Mouse (Mus musculus) thymus, postnatal 14 days (tissue): ENCODE measurements around the gene Snrpb.
A peak's percentile ranks its signal among the peaks of the same experiment; 100 is the strongest.

Experiments
- DNase-seq: peaks from one replicate; pipeline ENCODE4 v3.0.0; 2021

The Snrpb gene

GRCm38 (mm10) chr2:130178706-130179506, at the start of gene Snrpb:
TSS of gene Snrpb (minus strand) at chr2:130179403.
- peak; percentile 83 for DNase-seq

- no peak for DNase-seq
Measured at GRCm38 (mm10) chr2:130211581-130211980, 32.4 kb upstream of the Snrpb start.

- DNase-seq, result no peak
Measured at GRCm38 (mm10) chr2:130209636-130210035, 30.4 kb upstream of the Snrpb start.

GRCm38 (mm10) chr2:130207996-130208395, 28.8 kb upstream of the Snrpb start:
- DNase-seq, result no peak

- no peak for DNase-seq
Measured at GRCm38 (mm10) chr2:130207376-130207775, 28.2 kb upstream of the Snrpb start.

- DNase-seq, result no peak
Measured at GRCm38 (mm10) chr2:130200961-130201360, 21.8 kb upstream of the Snrpb start.

GRCm38 (mm10) chr2:130194894-130195293, 15.7 kb upstream of the Snrpb start, which contains the start of gene Tmc2:
TSS of gene Tmc2 (plus strand) at chr2:130195194.
- no peak for DNase-seq

GRCm38 (mm10) chr2:130188391-130188790, 9.2 kb upstream of the Snrpb start:
- DNase-seq, result no peak

- DNase-seq, result no peak
Measured at GRCm38 (mm10) chr2:130179507-130180019, 360 bp upstream of the Snrpb start.

- DNase-seq, result no peak
Measured at GRCm38 (mm10) chr2:130178381-130178705, 860 bp downstream of the Snrpb start.

- no peak for DNase-seq
Measured at GRCm38 (mm10) chr2:130176820-130177219, 2.4 kb downstream of the Snrpb start.

GRCm38 (mm10) chr2:130171674-130172073, 7.5 kb downstream of the Snrpb start:
- DNase-seq, result no peak

GRCm38 (mm10) chr2:130167861-130168260, 11.3 kb downstream of the Snrpb start:
- peak; percentile 39 for DNase-seq

- DNase-seq, result peak; percentile 13
Measured at GRCm38 (mm10) chr2:130166311-130167214, 12.6 kb downstream of the Snrpb start.

- DNase-seq, result no peak
Measured at GRCm38 (mm10) chr2:130162701-130163100, 16.5 kb downstream of the Snrpb start.

- DNase-seq, result no peak
Measured at GRCm38 (mm10) chr2:130158088-130158437, 21.1 kb downstream of the Snrpb start.

GRCm38 (mm10) chr2:130157231-130158087, 21.7 kb downstream of the Snrpb start:
- no peak for DNase-seq

- no peak for DNase-seq
Measured at GRCm38 (mm10) chr2:130155851-130156250, 23.4 kb downstream of the Snrpb start.

- no peak for DNase-seq
Measured at GRCm38 (mm10) chr2:130155171-130155570, 24.0 kb downstream of the Snrpb start.

GRCm38 (mm10) chr2:130146089-130146668, 33.0 kb downstream of the Snrpb start:
- no peak for DNase-seq

GRCm38 (mm10) chr2:130144703-130145324, 34.4 kb downstream of the Snrpb start:
- no peak for DNase-seq

GRCm38 (mm10) chr2:130143011-130143410, 36.2 kb downstream of the Snrpb start:
- DNase-seq, result no peak
